Mouse (Mus musculus) kidney, adult 2 months (tissue): ENCODE data around the gene Plppr5.

ENCODE experiments used
- CTCF ChIP-seq: fragments of 200-500 bp; conservative IDR thresholded peaks from 2 replicates; pipeline ENCODE4 v1.5.1; 2011; ENCODE audit warnings: low read depth, mild to moderate bottlenecking, control low read depth, low read length, moderate library complexity, mixed read lengths; ENCODE audit not compliant: insufficient read depth, insufficient read length
- POLR2A ChIP-seq: fragments of 200-500 bp; IDR thresholded peaks from one replicate; pipeline ENCODE4 v1.6.1; 2011; ENCODE audit warnings: low read depth, low read length, control low read depth

DNA sequence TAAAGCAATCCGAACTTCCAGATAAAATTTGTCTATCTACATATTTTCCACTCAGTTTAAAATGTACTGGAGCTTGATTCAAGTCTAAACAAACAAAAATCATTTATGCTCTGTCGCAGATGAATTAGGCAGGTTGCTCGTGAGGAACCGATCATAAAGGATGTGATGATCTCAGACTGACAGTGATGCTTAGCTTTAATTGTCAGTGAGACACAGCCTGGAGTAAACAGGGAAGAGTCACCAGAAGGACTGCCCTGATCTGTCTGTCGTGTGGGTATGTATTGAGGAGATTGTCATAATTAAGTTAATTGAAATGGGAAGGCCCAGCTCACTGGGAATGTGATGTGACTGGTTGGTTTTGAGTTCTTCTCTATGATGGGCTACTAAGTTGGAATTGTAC is 149.9 kb downstream of the Plppr5 start:
- TF ChIP-seq POLR2A (no peak), CTCF (no peak)
